Mouse (Mus musculus) layer of hippocampus, postnatal 14 days (tissue): ENCODE results near the gene Ripk4. TPM values are rescaled to one million over a fixed set of nuclear protein-coding genes. Genes with fewer than 3 reads are reported as not detected.
A peak's percentile ranks its signal among the peaks of the same experiment; 100 is the strongest.

Experiments
- DNase-seq, 2 experiments: peaks; one replicate each; pipeline ENCODE4 v3.0.0; 2021 to 2022; ENCODE audit warnings: low spot score in 2 of 2, mixed read lengths in 1 of 2
- total RNA-seq, 2 experiments: library from RNA; stranded (reverse); gene quantifications; 2 replicates each; pipeline ENCODE4 v1.2.3; 2021

The Ripk4 gene
- total RNA-seq, 2 experiments from 2014 or later: 0.41 to 0.55 TPM

DNA sequence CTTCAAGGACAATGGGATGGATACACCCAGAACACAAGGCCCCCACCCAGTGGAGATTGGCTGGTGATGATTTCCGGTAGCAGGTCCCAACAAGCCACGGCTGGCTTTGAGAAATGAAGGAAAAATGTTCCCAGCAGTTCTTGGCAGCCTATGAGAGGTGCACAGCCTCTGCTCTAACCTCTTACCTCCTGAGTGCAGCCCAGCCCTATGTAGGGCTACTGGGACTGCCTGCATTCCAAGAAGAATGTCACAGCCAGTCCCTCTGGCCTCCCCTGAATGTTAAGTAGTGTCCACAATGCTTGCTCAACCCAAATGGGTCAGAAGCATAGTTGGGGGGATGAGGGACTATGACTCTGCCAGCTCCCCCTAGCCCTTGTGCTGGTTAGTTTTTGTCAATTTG lies 27.0 kb downstream of the Ripk4 start:
- peak in 1 of 2 experiments; percentile 14 for DNase-seq

GRCm38 (mm10) chr16:97734760-97735322 lies 28.7 kb downstream of the Ripk4 start:
- no peak for DNase-seq

- no peak for DNase-seq
Measured at GRCm38 (mm10) chr16:97733599-97733998, 30.0 kb downstream of the Ripk4 start.

- DNase-seq: no peak
Measured at GRCm38 (mm10) chr16:97730321-97730720, 33.3 kb downstream of the Ripk4 start.

- DNase-seq: no peak
Measured at GRCm38 (mm10) chr16:97726436-97726835, 37.2 kb downstream of the Ripk4 start.

GRCm38 (mm10) chr16:97720093-97720492 lies 43.5 kb downstream of the Ripk4 start:
- DNase-seq: no peak

DNA sequence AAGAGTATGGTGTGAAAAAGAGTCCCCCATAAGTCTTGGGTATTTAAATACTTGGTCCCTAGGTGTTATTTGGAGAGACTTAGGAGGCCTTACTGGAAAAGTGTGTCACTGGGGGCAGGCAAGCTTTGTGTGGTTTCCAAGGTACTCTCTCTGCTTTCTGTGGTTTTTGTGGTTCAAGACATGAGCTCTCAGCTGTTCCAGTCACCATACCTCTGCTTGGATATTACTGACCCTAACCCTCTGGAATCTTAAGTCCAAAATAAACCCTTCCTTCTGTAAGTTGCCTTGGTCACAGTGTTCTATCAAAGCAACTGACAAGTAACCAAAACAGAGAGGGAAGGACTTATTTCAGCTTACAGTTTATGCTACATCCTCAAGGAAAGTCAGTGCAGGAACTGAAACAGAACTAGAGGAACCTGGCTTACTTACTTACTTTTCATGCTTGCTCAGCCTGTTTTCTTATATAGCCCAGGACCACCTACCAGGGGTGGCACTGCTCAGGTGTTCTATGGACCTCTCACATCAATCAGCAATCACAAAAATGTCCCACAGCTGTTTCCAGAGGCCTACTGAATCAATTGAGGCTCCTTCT lies 44.1 kb downstream of the Ripk4 start:
- DNase-seq: no peak

DNA sequence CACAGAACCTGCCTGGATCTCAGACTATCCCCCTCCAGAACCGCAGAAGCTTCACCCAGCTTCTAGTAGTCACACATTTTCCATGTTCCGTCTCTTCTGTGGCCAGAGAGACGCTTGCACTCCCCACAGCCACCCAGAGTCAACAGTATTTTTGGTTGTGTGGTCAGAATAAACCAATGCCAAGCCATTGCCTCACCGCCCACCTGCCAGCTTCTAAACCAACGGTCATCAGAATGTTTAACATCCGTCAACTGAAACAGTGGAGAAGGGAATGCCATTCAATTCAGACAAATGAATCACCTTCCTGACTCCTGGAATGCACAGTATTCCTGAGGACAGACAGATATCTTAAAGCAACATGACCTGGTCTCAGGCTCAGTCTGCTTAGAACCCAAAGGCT lies 47.0 kb downstream of the Ripk4 start:
- no peak for DNase-seq

- DNase-seq: no peak
Measured at GRCm38 (mm10) chr16:97712129-97712528, 51.5 kb downstream of the Ripk4 start.

DNA sequence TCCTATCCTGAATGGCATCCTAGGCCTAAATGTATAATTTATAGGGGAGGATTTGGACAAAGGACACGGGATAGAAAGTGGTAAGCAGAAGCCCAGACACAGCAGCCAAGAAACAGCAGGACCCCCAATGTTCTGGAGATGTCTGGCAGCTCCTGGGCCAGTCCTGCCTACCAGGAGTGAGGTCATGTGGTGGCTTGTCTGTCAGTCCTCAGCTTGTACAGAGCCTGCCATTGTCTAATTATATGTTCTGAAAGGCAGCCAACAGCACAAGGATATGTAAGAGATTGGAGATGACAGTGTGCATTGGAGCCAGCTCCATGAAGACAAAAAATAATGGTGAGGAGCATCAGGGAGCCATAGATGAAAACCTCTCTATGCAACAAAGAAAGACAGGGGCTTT lies 61.7 kb downstream of the Ripk4 start:
- DNase-seq: no peak

GRCm38 (mm10) chr16:97697769-97698168 lies 65.8 kb downstream of the Ripk4 start:
- DNase-seq: no peak

GRCm38 (mm10) chr16:97695709-97696108 lies 67.9 kb downstream of the Ripk4 start:
- DNase-seq: no peak

Other genes starting within 250 kb of the Ripk4 start
- not detected for gene Fam3b, start 249.0 kb downstream of the Ripk4 start, total RNA-seq
- not detected for gene Tmprss2, start 152.6 kb downstream of the Ripk4 start, total RNA-seq
- gene Prdm15, start 88.1 kb upstream of the Ripk4 start, total RNA-seq: 10 to 100 TPM; 19.9 to 25.0 TPM
- gene C2cd2, start 198.8 kb upstream of the Ripk4 start, total RNA-seq: 10 to 100 TPM; 19.8 to 23.9 TPM
- gene Zbtb21, start 198.8 kb upstream of the Ripk4 start, total RNA-seq: 10 to 100 TPM; 18.5 to 21.3 TPM
- 10 to 100 TPM; 17.3 to 25.2 TPM for gene B230307C23Rik, start 233.5 kb upstream of the Ripk4 start, total RNA-seq